Comparison of ENCODE assay signal across 1 mouse cellular context in genomic region chr13:21506221-21506649, GRCm38 (mm10).
TF ChIP-seq lines count a peak whose summit lies in the region.

No protein-coding gene starts in this region.

TF ChIP-seq in CH12.LX, 34 proteins besides CTCF, POLR2A, EP300 and RAD21:
- TF ChIP-seq ZMIZ1 (IDR thresholded peaks at IDR 0.05; ENCODE audit: low read depth, low read length) (no peak), NELFE (IDR thresholded peaks at IDR 0.05; ENCODE audit: low read depth, low read length) (peak; percentile 70; the same call in 1 of the 2 replicates), ELF1 (IDR thresholded peaks at IDR 0.05; ENCODE audit: low read depth, low read length) (peak; percentile 57; the same call in 1 of the 2 replicates), SIN3A (IDR thresholded peaks at IDR 0.05; ENCODE audit: low read length) (peak; percentile 54; the same call in 1 of the 2 replicates), POLR2AphosphoS2 (IDR thresholded peaks at IDR 0.05; ENCODE audit: low read depth, low read length) (no peak; the same call in 1 of the 2 replicates), MAX (IDR thresholded peaks at IDR 0.05; ENCODE audit: low read length) (peak; percentile 90), MXI1 (IDR thresholded peaks at IDR 0.05; ENCODE audit: low read depth, low read length) (peak; percentile 79; the same call in 1 of the 2 replicates), HCFC1 (IDR thresholded peaks at IDR 0.05; ENCODE audit: low read depth, low read length) (peak; percentile 71), E2F4 (IDR thresholded peaks at IDR 0.05; ENCODE audit: insufficient replicate concordance, low read depth, low read length) (no peak), MEF2A (IDR thresholded peaks at IDR 0.05; ENCODE audit: borderline replicate concordance, low read depth, low read length) (no peak), NRF1 (IDR thresholded peaks at IDR 0.05; ENCODE audit: low read depth, low read length) (no peak), TCF12 (IDR thresholded peaks at IDR 0.05; ENCODE audit: low read depth, low read length) (peak; percentile 65), CHD1 (IDR thresholded peaks at IDR 0.05; ENCODE audit: low read depth, low read length) (peak; percentile 92), ZNF384 (IDR thresholded peaks at IDR 0.05; ENCODE audit: low read depth, low read length) (no peak), BHLHE40 (IDR thresholded peaks at IDR 0.05; ENCODE audit: low read depth, low read length) (peak; percentile 71), ETS1 (conservative IDR thresholded peaks at IDR 0.05; ENCODE audit: low read depth, low read length) (no peak), MYC (IDR thresholded peaks at IDR 0.05; ENCODE audit: low read depth, low read length) (peak; percentile 96), ZC3H11A (IDR thresholded peaks at IDR 0.05; ENCODE audit: low read depth, low read length) (no peak), USF2 (conservative IDR thresholded peaks at IDR 0.05; ENCODE audit: low read depth, low read length) (no peak), GABPA (IDR thresholded peaks at IDR 0.05; ENCODE audit: insufficient replicate concordance, low read depth, low read length) (0 out of 2 replicates have a peak, but pooled peaks have one; percentile 13), RCOR1 (conservative IDR thresholded peaks at IDR 0.05; ENCODE audit: low read depth, low read length) (no peak), USF1 (IDR thresholded peaks at IDR 0.05; ENCODE audit: low read depth, low read length) (no peak), JUND (conservative IDR thresholded peaks at IDR 0.05; ENCODE audit: low read depth, low read length) (no peak), TBP (conservative IDR thresholded peaks at IDR 0.05; ENCODE audit: low read depth, low read length) (peak; percentile 60; the same call in 1 of the 2 replicates), UBTF (IDR thresholded peaks at IDR 0.05; ENCODE audit: low read depth, low read length) (no peak), PAX5 (IDR thresholded peaks at IDR 0.05; ENCODE audit: low read length) (no peak), KAT2A (IDR thresholded peaks at IDR 0.05; ENCODE audit: insufficient replicate concordance, low read length) (no peak), IRF4 (IDR thresholded peaks at IDR 0.05; ENCODE audit: low read depth, low read length) (peak; percentile 50; the same call in 1 of the 2 replicates), MAZ (IDR thresholded peaks at IDR 0.05; ENCODE audit: low read depth, low read length) (no peak), JUN (IDR thresholded peaks at IDR 0.05; ENCODE audit: insufficient read depth, low read depth, low read length) (no peak), ZKSCAN1 (IDR thresholded peaks at IDR 0.05; ENCODE audit: borderline replicate concordance, low read depth, low read length) (no peak), SMC3 (IDR thresholded peaks at IDR 0.05; ENCODE audit: low read depth, low read length) (no peak), CHD2 (IDR thresholded peaks at IDR 0.05; ENCODE audit: low read length) (no peak), MAFK (IDR thresholded peaks at IDR 0.05; ENCODE audit: insufficient replicate concordance, low read length) (no peak)
TF ChIP-seq in CH12.LX: peak in this region for 13.
